Mouse (Mus musculus) heart, embryonic 14.5 days (tissue): ENCODE measurements around the gene Zfp3. TPM values are rescaled to one million over a fixed set of nuclear protein-coding genes. Genes with fewer than 3 reads are reported as not detected.
A peak's percentile ranks its signal among the peaks of the same experiment; 100 is the strongest.

ENCODE experiments used
- ATAC-seq: fragments of 200-750 bp; cut with Nextera tagmentation; 2 replicates; pipeline ENCODE4 v1.8.0; 2017; ENCODE audit warnings: low read depth, moderate TSS enrichment; ENCODE audit not compliant: insufficient number of reproducible peaks, insufficient read depth, low FRiP score
- H3K27ac ChIP-seq, 2 experiments: fragments of 200-500 bp in 1 of 2; fragments of 300-500 bp in 1 of 2; sonication (generic) in 1 of 2; replicated peaks in 1 of 2; 2 replicates each; pipeline ENCODE4 v1.5.1; 2012 to 2014; ENCODE audit warnings: low read depth in 2 of 2, low read length in 2 of 2, control low read depth in 1 of 2, mild to moderate bottlenecking in 1 of 2, mixed read lengths in 1 of 2; ENCODE audit not compliant: control insufficient read depth in 1 of 2, insufficient read depth in 1 of 2
- H3K27me3 ChIP-seq: fragments of 300-500 bp; sonication (generic); 2 replicates; pipeline ENCODE4 v1.6.1; 2014; ENCODE audit warnings: mild to moderate bottlenecking, low read length, control low read depth; ENCODE audit not compliant: control insufficient read depth, insufficient read depth
- H3K36me3 ChIP-seq: fragments of 300-500 bp; sonication (generic); 2 replicates; pipeline ENCODE4 v1.6.1; 2014; ENCODE audit warnings: mild to moderate bottlenecking, control low read depth, low read length, mixed read lengths; ENCODE audit not compliant: control insufficient read depth, insufficient read depth
- H3K4me1 ChIP-seq, 2 experiments: fragments of 200-500 bp in 1 of 2; fragments of 300-500 bp in 1 of 2; sonication (generic) in 1 of 2; 2 replicates each; pipeline ENCODE4 v1.6.1; 2012 to 2014; ENCODE audit warnings: low read length in 2 of 2, control low read depth in 1 of 2, mixed read lengths in 1 of 2; ENCODE audit not compliant: control insufficient read depth in 2 of 2, insufficient read depth in 2 of 2
- H3K4me2 ChIP-seq: fragments of 300-500 bp; sonication (generic); 2 replicates; pipeline ENCODE4 v1.6.1; 2014; ENCODE audit warnings: mild to moderate bottlenecking, low read length
- H3K4me3 ChIP-seq, 2 experiments: fragments of 200-500 bp in 1 of 2; fragments of 300-500 bp in 1 of 2; sonication (generic) in 1 of 2; 2 replicates each; pipeline ENCODE4 v1.5.1; 2012 to 2014; ENCODE audit warnings: low read length in 2 of 2, mild to moderate bottlenecking in 2 of 2, control low read depth in 1 of 2, low read depth in 1 of 2, moderate library complexity in 1 of 2; ENCODE audit not compliant: control insufficient read depth in 1 of 2, insufficient read depth in 1 of 2
- H3K9ac ChIP-seq: fragments of 300-500 bp; sonication (generic); 2 replicates; pipeline ENCODE4 v1.6.1; 2014; ENCODE audit warnings: mild to moderate bottlenecking, low read length
- H3K9me3 ChIP-seq: fragments of 300-500 bp; sonication (generic); 2 replicates; pipeline ENCODE4 v1.6.1; 2016; ENCODE audit warnings: low read length, control low read depth; ENCODE audit not compliant: control insufficient read depth
- WGBS: fragments of 180-500 bp; shearing (Covaris S2); extraction: QIAGEN DNeasy Blood & Tissue Kit; methylation state at CpG from one replicate; pipeline ENCODE4 v1.1.7; 2014; 5-methylcytosine and 5-hydroxymethylcytosine counted together
- polyA plus RNA-seq: library from polyadenylated mRNA; unstranded; fragments of >200 nt; fragmentation: Nextera tagmentation; extraction: Ambion mirVana; gene quantifications from 2 replicates; pipeline ENCODE4 v1.2.1, GENCODE M21; 2014

Gene Zfp3
- polyA plus RNA-seq, 1 experiment from 2014 or later: 9.3 TPM

DNA sequence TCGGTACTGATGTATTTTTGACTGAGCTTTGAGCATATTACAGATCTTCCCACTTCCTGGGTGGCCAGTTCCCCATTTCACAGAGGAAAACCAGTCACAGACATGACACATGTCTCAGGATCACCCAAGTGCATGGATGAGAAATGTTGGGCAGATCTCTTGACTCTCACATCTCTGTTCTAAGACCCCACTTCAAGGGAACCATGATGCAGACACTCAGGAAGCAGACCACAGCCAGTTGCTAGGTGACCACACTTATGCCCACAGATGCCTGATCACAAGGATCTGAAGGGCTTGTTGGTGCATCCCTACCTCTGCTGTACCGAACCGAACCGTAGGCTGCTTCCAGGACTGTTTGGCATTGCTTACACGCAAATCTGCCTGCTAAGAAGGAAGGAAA lies 27.7 kb downstream of the Zfp3 start:
- H3K4me1 ChIP-seq: no peaks in the 10 kb centered on the region
- H3K4me2 ChIP-seq: no peak overlapping the region
- no peak for ATAC-seq
- H3K9me3 ChIP-seq: no peaks in the 10 kb centered on the region
- no peak overlapping the region for H3K4me3 ChIP-seq
- H3K27ac ChIP-seq: no peak overlapping the region
- 66% methylated on average over 5 of the region's 5 CpGs for WGBS
- H3K27me3 ChIP-seq: no peaks in the 10 kb centered on the region
- no peaks in the 10 kb centered on the region for H3K36me3 ChIP-seq
- H3K9ac ChIP-seq: no peak overlapping the region

DNA sequence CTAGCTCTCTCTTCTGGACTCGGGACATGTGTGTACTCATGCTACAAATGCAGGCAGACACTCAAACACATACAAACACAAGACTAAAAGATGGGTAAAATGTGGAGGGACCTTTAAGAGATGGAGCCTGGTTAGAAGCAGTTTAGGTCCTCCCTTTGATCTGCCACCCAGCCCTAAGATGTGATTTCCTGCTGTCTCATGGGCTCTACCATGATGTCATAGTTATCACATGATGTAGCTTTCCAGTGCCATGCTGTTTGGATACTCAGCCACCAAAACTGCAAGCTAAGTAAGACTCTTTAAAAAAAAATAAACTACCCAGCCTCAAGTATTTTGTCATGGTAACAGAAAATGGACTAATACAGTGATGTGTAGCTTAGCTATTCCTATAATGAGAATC lies 28.4 kb downstream of the Zfp3 start:
- no peak for ATAC-seq
- H3K4me2 ChIP-seq: no peak overlapping the region
- 95% methylated on average over 1 of the region's 1 CpGs for WGBS
- H3K9me3 ChIP-seq: no peaks in the 10 kb centered on the region
- H3K27me3 ChIP-seq: no peaks in the 10 kb centered on the region
- no peak overlapping the region for H3K4me3 ChIP-seq
- no peaks in the 10 kb centered on the region for H3K36me3 ChIP-seq
- no peak overlapping the region for H3K27ac ChIP-seq
- no peak overlapping the region for H3K9ac ChIP-seq
- H3K4me1 ChIP-seq: no peaks in the 10 kb centered on the region

DNA sequence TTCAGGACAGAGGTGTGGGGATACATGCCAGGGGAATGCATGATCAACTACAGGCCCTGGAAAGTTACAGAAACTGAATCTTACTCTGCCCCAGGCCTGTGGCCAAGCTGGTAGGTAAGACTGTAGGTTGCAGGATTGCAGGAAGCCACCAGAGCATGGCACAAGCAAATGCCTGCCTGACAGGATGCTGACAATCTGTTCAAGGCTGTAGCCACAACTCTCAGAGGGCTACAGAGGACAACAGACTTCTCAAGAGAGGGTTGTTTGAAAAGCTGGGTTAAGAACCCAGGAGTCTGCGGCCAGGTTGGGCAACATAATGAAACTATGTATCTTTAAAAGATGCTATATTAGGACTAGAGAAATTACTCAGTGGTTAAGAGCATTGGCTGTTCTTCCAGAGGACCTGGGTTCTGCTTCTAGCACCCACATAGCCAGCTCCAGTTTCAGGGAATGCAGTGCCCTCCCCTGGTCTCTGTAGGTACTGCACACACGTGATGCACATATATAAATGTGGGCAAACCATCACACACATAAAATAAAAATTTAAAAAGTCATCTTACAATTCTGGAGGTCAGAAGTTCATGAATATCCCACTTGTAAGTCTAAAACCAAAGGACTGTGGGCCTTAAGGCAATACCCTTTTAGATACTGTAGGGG lies 38.3 kb downstream of the Zfp3 start:
- Histone ChIP-seq H3K36me3 (no peaks in the 10 kb centered on the region), H3K27ac (no peak overlapping the region), H3K4me1 (no peaks in the 10 kb centered on the region), H3K9ac (no peak overlapping the region), H3K27me3 (no peaks in the 10 kb centered on the region), H3K9me3 (0 out of 2 replicates have a peak, but pooled peaks cover 4% of the 10 kb centered on the region), H3K4me2 (no peak overlapping the region), H3K4me3 (no peak overlapping the region)
- 88% methylated on average over 2 of the region's 2 CpGs for WGBS
- no peak for ATAC-seq

DNA sequence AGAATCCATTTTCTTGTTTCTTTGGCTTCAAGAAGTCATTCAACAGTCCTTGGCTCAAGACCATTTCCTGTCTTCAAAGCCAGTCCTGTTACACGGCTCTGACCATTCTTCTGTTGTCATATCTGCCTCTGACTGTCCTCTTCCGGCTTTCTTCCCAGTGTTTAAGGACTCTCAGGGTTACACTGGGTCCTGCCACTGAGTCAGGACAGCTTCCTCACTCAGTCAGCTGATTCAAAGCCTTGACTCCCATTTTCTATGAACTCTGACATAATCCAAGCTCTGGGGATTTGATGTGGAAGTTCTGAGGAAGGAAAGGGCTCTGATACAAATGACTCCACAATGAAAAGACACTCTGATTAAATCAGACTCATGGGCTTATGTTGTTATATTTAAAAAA lies 38.9 kb downstream of the Zfp3 start:
- Histone ChIP-seq H3K4me3 (no peak overlapping the region), H3K4me1 (no peaks in the 10 kb centered on the region), H3K4me2 (no peak overlapping the region), H3K9ac (no peak overlapping the region), H3K27ac (no peak overlapping the region; a peak in 1 of 4 replicates), H3K9me3 (0 out of 2 replicates have a peak, but pooled peaks cover 4% of the 10 kb centered on the region), H3K36me3 (no peaks in the 10 kb centered on the region), H3K27me3 (no peaks in the 10 kb centered on the region)
- WGBS: 64% methylated on average over 2 of the region's 2 CpGs
- no peak for ATAC-seq

DNA sequence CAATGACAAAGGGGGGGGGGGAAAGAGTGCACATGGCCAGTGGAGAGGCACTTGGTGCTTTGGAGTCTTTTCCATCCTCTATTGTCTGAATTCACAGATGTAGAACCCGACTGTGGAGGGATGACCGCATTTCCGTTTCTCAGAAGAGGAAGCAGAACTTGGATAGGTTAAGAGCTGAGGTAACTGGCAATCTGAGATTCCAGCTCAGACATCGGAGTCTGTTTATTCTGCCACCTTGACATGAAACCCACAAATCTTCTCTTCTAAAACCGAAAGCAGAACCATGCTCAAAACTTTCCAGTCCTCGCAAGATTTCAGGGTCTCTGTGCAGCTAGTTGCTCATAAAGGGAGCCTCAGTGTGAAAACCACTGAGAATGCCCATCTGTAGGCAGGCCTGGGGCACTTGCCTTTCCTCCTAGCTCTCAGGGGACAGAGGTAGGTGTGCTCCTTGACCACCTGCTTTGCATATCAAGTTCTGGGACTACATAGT lies 39.7 kb downstream of the Zfp3 start:
- Histone ChIP-seq H3K9me3 (0 out of 2 replicates have a peak, but pooled peaks cover 4% of the 10 kb centered on the region), H3K27me3 (no peaks in the 10 kb centered on the region), H3K27ac (no peak overlapping the region; a peak in 1 of 4 replicates)

GRCm38 (mm10) chr11:70804395-70804794 lies 40.4 kb downstream of the Zfp3 start:
- H3K27me3 ChIP-seq: no peaks in the 10 kb centered on the region

More for the DNA sequence above, 39.7 kb downstream of the Zfp3 start:
- WGBS: 75% methylated on average over 6 of the region's 6 CpGs
- Histone ChIP-seq H3K4me3 (no peak overlapping the region), H3K4me1 (no peaks in the 10 kb centered on the region), H3K36me3 (no peaks in the 10 kb centered on the region), H3K9ac (no peak overlapping the region), H3K4me2 (no peak overlapping the region)
- ATAC-seq: no peak

DNA sequence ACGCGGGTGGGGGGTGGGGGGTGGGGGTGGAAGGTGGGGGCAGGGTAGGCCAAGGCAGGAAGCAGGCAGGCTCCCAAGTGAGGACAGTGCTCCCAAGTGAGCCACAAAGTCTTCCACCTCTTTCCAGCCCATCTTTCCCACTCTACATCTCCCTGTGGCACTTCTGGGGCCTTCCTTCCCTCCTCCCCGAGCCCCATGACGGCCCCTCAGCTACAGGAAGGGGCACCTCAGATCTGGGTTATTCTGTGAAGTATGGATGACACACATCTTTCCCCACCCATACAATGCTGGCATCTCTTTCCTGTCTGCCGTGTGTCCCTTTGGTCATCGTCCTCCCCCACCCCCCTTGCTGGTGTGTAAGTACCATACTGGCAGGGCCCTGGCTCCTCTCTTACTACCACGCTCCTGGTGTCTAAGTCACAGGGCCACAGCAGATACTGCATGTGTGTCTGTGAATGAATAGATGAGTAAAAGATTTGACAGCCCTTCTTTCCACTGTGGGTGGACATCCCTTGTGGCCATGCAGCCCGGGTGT lies 41.7 kb downstream of the Zfp3 start:
- H3K27ac ChIP-seq: peak overlapping the region in 1 of 2 experiments; percentile 38; a peak in 1 of 4 replicates
- H3K4me1 ChIP-seq: no peaks in the 10 kb centered on the region
- no peaks in the 10 kb centered on the region for H3K36me3 ChIP-seq
- H3K4me3 ChIP-seq: no peak overlapping the region
- no peak overlapping the region for H3K4me2 ChIP-seq
- 76% methylated on average over 8 of the region's 8 CpGs for WGBS
- H3K9ac ChIP-seq: no peak overlapping the region
- H3K9me3 ChIP-seq: 0 out of 2 replicates have a peak, but pooled peaks cover 4% of the 10 kb centered on the region
- H3K27me3 ChIP-seq: no peaks in the 10 kb centered on the region
- no peak for ATAC-seq

More at GRCm38 (mm10) chr11:70804395-70804794, 40.4 kb downstream of the Zfp3 start:
- ATAC-seq: no peak
- H3K4me1 ChIP-seq: no peaks in the 10 kb centered on the region
- H3K27ac ChIP-seq: no peak overlapping the region
- no peak overlapping the region for H3K4me2 ChIP-seq
- no peak overlapping the region for H3K4me3 ChIP-seq
- H3K9me3 ChIP-seq: 0 out of 2 replicates have a peak, but pooled peaks cover 4% of the 10 kb centered on the region
- H3K9ac ChIP-seq: no peak overlapping the region
- WGBS: 73% methylated on average over 3 of the region's 3 CpGs
- H3K36me3 ChIP-seq: no peaks in the 10 kb centered on the region
